Mouse (Mus musculus) urinary bladder, adult 18-20 months (tissue): ENCODE measurements around the gene Inpp5f.
"Not testable (repeated sequence)": the region's sequence is repeated elsewhere in the genome, so short reads cannot be mapped to it uniquely, and the experiment has no call there.

Experiments
- DNase-seq, 2 experiments: peaks; one replicate each; pipeline ENCODE4 v3.0.0; 2022; ENCODE audit warnings: low spot score in 2 of 2, mixed read lengths in 2 of 2

Gene Inpp5f

DNA sequence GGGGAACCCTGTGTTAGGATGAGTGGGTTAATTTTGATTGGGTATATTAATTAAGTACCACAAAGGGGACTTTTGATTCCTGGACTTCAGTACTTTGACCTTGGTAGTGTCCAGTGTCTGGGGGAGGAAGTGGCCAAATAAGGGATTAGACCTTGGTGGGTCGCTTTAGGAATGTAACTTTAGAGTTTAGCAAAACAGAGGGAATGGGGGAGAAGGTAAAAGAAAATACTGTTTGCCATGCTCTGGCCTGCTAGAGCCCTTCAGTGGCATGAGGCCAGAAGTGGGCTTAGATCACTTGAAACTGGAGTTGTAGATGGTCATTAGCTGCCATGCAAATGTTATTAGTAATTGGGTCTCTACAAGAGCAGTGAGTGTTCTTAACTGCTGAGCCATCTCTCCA, 45.8 kb downstream of the Inpp5f start:
- DNase-seq: no peak

GRCm38 (mm10) chr7:128663906-128664305, 52.8 kb downstream of the Inpp5f start:
- DNase-seq: no peak

DNA sequence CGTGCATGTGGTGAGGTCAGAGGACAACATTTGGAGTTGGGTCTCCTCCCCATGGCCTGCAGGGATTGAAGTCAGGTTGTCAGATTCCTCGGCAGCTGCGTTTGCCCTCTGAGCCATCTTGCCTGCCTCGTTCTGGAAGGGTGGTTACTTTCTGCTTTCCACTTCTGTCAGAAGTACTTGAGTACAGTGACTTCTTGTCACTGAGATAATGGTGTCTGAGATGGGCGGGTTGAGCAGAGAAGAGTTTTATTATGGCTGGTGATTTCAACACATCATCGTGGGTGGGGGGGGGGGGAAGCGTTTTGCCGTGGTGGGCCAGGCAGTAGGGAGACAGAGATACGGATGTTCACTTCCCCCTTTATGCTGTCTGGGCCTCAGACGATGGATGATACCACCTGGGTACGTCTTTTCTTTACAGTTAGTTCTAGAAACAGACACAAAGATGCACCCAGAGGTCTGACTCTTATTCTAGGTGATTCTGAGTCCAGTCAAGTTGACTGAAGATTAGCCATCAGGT, 53.8 kb downstream of the Inpp5f start:
- DNase-seq: no peak

- no peak for DNase-seq
Observed at GRCm38 (mm10) chr7:128667788-128668187, 56.7 kb downstream of the Inpp5f start.

DNA sequence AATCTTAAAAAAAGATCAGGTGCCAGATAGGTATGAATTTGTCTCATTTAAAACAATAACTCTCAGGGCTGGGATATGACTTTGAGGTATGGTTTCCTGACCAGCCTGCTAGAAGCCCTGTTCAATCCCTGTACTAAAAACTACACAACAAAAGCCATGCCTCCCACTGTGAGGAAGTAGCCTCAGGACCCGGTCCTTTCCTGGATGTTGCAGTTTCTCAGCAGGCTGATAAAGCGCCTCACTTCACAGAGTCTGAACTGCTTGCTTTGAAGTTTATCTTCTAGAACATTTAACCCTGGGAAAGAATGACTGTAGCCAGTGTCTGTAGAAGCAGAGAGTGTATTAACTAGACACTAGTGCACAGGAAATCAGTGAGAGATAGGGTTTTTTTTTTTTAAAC, 57.7 kb downstream of the Inpp5f start:
- no peak for DNase-seq

DNA sequence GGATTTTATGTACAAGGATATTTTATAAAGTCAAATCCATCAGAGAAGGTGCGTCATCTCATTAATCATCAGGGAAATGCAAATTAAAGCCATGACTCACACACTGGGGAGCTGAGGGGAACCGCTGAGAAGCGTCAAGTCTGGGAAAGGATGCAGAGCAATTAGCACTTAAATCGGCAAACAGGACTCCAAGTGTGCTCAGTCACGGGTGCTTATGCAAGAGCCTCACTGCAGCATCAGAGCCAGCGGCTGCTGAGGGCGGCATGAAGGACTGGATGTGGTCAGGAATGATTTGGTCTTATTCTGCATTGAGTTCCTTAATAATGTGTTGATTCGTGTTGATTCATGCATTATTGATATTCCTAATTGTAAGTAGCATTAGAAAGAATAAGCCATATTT, 60.8 kb downstream of the Inpp5f start:
- no peak for DNase-seq

DNA sequence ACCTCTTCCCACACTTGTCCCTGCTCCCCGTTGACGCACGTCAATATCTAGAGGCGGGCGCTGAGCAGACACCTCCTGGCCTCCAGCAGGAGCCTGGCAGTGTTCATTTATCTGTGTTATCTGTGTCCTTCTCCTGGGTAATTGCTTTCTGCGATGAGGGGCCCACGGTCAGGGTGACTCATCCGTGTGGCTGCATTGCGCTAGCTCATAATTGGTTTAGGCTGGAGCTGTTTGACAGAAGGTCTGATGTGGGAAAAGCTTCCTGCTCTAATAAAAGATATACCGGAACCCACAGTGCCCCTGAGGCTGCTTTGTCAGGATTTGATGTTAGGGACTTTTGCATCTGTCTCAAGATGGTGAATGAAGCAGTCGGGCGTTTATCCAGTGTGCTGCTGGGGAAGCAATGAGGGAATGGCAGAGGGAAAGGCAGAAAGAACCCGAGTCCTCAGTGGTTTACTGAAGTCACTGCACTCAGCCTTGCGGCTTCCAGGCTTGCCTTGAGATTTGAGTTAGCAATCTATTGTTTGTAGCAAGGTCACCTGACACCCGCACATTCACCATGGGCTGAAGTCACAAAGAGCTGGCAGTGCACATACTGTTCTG, 61.4 kb downstream of the Inpp5f start:
- DNase-seq: peak in 1 of 2 experiments; percentile 11

DNA sequence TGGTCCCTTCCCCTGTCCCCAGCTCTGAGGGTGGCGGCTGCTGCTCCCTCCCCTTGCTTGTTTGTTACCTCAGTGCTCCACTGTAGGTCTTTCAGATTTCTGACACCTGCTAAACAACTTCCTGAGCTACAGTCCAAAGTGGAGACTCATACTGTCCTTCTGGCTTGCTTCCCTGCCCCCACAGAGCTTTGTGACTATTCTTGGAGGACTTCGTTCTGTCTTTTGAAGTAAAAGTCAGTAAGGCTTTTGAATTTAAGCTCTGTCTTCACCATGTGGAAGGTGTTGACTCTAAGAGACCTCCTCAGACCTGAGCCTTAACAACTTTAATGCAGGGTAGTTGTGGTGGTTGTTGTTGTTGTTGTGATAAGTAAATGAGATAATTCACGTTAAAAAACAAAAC, 67.4 kb downstream of the Inpp5f start:
- DNase-seq: no peak

DNA sequence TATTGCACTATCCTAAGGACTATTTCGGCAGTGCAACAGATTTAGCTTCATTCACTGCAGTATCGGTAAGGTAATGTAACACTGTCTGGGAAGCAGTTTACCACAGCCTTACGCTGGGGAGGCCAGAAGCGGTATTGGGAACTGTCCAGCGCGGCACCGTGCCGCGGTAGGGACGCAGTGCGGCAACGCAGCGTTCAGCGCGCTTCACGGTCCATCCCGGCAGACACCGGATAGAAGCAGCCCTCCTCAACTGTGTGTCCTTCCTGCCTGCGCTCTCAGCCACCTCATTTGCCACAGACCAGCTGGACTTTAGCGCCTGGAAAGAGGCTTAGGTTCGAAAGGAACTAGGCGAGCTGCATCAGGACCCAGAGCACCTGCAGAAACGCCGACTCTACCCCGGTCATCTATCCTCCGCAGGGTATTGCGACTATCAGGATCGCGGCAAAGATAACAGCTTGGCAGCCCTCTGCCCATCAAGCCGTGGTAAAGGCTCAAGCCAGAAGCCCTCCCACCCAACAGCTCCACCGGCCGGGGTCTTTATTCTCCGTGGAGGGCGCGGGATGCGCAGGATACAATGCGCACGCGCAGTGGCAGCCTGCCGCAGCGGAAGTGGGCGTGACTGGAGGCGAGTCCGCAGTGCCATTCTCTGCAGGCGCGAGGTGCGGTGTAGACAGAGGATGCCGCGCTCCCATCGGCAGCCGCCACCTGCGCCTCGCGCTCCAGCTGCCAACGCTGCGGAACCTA, 76.9 kb downstream of the Inpp5f start:
- peak in 1 of 2 experiments; percentile 60 for DNase-seq

DNA sequence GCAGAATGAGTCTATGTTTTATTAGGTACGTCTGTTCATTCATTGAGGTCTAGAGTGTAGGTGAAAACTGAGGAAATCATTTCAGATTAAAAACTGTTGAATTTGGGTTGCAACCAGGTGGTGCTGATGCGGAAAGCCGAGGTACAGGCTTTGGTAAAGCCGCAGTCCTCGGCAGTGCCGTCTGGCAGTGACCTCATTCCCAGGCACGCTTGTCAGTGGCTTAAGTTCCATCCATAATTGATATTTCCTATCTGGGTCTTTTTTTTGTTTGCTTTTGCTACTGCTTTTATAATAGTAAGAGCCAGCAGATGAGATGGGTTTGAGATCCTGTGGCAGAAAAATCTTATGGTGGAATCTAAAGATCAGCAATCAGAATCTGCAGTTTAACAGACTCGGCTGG, 78.2 kb downstream of the Inpp5f start:
- no peak for DNase-seq

DNA sequence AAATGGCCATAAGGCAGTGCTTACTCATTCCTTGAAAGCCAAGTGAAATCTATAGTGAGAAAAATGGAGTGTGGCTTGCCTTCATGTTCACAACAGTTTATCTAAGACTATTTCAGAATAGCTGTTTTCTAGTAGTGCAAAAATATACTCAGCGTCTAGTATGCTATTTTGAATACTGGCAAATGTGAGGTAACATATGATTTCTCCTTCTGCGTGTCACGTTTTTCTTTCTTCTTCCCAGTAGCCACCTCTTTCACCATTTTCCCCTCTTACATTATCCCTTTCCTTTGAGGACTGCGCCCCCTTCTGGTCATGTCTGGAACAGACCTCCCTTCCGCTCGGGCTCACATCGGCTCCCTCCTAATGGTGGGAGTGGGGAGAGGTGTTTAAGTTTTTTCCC, 78.9 kb downstream of the Inpp5f start:
- peak; percentile 57 to 69 for DNase-seq

DNA sequence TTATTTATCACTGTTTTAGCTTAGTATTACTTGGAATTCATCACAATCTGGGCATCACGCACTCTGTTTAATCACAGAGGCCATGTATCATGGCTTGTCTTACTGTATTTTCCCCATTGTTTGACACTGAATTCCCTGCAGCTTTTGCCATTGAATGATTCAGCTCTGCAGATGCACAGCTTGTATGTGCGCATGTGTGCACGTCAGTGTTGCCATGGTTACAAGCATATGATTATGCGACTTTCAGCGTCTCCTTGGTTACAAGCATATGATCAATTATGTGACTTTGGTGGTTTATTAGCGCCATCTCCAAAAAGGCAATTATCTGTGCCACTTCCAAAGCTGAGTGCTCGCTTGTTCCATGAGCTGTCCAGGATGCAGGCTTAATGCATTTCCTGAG, 79.7 kb downstream of the Inpp5f start:
- DNase-seq: no peak

- no peak for DNase-seq
Observed at GRCm38 (mm10) chr7:128692163-128692562, 81.0 kb downstream of the Inpp5f start.

- no peak for DNase-seq
Observed at GRCm38 (mm10) chr7:128694848-128695247, 83.7 kb downstream of the Inpp5f start.

DNA sequence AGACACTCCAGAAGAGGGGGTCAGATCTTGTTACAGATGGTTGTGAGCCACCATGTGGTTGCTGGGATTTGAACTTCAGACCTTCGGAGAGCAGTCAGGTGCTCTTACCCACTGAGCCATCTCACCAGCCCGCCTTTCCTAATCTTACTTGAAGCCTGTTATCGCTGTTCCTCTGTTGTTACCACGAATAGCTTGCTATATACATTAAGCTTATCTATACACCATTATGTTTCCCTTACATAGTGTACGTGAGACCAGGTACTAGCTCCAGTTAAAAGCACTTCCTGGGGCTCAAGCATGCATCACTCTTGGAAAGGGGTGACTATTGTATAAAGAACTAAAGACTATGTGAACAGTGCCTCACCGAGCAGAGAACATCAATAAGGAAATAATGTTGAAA, 88.8 kb downstream of the Inpp5f start:
- not testable (repeated sequence) for DNase-seq

- peak; percentile 37 to 44 for DNase-seq
Observed at GRCm38 (mm10) chr7:128705735-128706134, 94.6 kb downstream of the Inpp5f start.

DNA sequence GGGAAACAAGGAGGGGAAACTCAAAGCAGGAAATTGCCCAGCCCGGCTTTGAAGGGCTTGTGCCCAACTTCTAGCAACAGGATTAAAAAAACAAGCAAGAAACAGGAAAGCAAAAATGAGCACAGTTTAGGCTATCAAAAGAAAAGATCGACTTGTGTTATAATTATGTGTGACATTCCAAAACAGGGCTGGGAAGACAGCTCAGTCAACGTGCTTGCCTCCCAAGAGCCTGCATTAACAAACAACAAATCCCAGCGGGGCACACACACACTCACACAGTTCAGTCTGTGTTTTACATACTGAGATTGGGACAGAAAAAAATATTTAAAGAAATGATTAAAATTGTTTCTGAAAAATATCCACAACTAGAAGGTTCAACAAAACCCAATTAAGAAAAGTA, 106.9 kb downstream of the Inpp5f start:
- no peak for DNase-seq

- DNase-seq: no peak
Observed at GRCm38 (mm10) chr7:128724761-128725160, 113.6 kb downstream of the Inpp5f start.

GRCm38 (mm10) chr7:128725189-128725588, 114.1 kb downstream of the Inpp5f start:
- no peak for DNase-seq

DNA sequence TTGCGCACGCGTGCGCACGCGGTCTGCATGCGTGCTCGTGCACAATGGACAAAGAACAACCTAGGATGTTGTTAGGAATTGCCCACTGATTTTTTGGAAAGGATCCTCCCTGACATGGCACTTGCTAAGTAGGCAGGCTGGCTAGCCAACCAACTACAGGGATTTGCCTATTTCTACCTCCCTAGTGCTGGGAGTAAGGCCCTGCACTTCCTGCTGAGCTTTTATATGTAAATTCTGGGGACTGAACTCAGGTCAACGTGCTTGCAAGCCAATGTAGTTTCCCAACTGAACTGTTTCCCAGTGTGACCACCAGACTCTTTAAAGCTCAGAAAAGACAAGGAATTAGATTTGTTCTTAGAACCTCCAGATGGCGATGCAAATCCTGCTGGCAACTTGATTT, 115.9 kb downstream of the Inpp5f start:
- no peak for DNase-seq

DNA sequence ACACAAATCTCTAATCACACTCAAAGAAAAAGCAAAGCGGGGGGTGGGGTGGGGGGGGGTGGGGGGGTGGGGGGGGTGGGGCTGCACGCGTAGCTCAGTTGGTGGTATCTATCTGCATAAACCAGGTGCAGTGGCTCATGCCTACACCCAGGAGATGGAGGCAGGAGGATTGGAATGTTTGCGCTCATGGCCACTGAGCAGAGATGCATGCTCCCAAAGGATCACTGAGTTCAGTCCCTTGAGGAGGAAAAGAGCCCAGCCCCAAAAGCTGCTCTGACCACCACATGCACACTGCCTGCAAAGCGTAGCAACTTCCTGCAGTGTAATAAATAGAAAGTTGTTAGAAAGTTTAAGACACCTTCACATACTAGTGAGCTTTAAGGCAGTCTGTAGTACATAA, 116.6 kb downstream of the Inpp5f start:
- no peak for DNase-seq

GRCm38 (mm10) chr7:128728738-128729137, 117.6 kb downstream of the Inpp5f start:
- no peak for DNase-seq

DNA sequence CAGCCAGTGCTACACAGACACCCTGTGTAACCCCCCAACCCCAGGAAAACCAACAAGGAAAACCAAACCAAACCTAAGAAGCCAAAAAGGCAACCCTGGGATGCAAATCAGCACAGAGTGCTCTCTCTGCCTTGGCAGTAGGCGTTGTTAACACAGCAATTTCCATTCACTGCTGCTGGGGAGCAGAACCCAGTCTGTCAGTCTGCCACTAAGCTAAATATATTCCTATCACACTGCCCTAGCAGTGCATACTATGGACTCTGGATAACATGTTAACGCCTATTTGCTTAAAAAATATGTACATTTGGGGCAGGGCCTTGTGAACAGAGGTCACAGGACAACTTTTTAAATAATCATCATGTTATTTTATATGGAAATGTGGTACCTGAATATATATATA, 120.5 kb downstream of the Inpp5f start:
- DNase-seq: no peak
